Mouse (Mus musculus) liver, embryonic 14.5 days (tissue): Measurements from ENCODE around the gene Abcg1. TPM values are rescaled to one million over a fixed set of nuclear protein-coding genes. Genes with fewer than 3 reads are reported as not detected.

Source experiments
- ATAC-seq: fragments of 200-750 bp; cut with Nextera tagmentation; 2 replicates; pipeline ENCODE4 v1.8.0; 2017; ENCODE audit warnings: moderate number of reproducible peaks, mild to moderate bottlenecking, moderate library complexity; ENCODE audit not compliant: insufficient read depth
- DNase-seq, 3 experiments: peaks; one replicate each; pipeline ENCODE4 v3.0.0-alpha.2; 2012 to 2013; ENCODE audit warnings: low read depth in 3 of 3, low spot score in 3 of 3
- H3K27ac ChIP-seq: fragments of 300-500 bp; sonication (generic); 2 replicates; pipeline ENCODE4 v1.5.1; 2014; ENCODE audit warnings: moderate library complexity, mild to moderate bottlenecking, control low read depth, inconsistent platforms
- H3K27me3 ChIP-seq: fragments of 300-500 bp; sonication (generic); 2 replicates; pipeline ENCODE4 v1.6.1; 2014; ENCODE audit warnings: mild to moderate bottlenecking, low read length, moderate library complexity; ENCODE audit not compliant: control insufficient read depth, insufficient read depth
- H3K36me3 ChIP-seq: fragments of 300-500 bp; sonication (generic); replicated peaks from 2 replicates; pipeline ENCODE4 v1.6.1; 2014; ENCODE audit warnings: low read depth; ENCODE audit not compliant: control insufficient read depth, insufficient read depth
- H3K4me1 ChIP-seq, 2 experiments: fragments of 200-500 bp in 1 of 2; fragments of 300-500 bp in 1 of 2; sonication (generic) in 1 of 2; replicated peaks; 2 replicates each; pipeline ENCODE4 v1.6.1; 2012 to 2014; ENCODE audit warnings: antibody characterized with exemption in 1 of 2, inconsistent platforms in 1 of 2, low read length in 1 of 2; ENCODE audit not compliant: control insufficient read depth in 2 of 2, insufficient read depth in 2 of 2
- H3K4me2 ChIP-seq: fragments of 300-500 bp; sonication (generic); 2 replicates; pipeline ENCODE4 v1.6.1; 2014; ENCODE audit warnings: low read depth, mild to moderate bottlenecking, control low read depth, moderate library complexity
- H3K4me3 ChIP-seq, 2 experiments: fragments of 200-500 bp in 1 of 2; fragments of 300-500 bp in 1 of 2; sonication (generic) in 1 of 2; 2 replicates each; pipeline ENCODE4 v1.5.1; 2012 to 2014; ENCODE audit warnings: low read depth in 2 of 2, low read length in 2 of 2, mild to moderate bottlenecking in 2 of 2, control low read depth in 1 of 2, inconsistent platforms in 1 of 2, moderate library complexity in 1 of 2; ENCODE audit not compliant: insufficient read depth in 1 of 2
- H3K9ac ChIP-seq: fragments of 300-500 bp; sonication (generic); replicated peaks from 2 replicates; pipeline ENCODE4 v1.6.1; 2014; ENCODE audit warnings: mild to moderate bottlenecking, control low read depth, moderate library complexity
- H3K9me3 ChIP-seq: fragments of 300-500 bp; sonication (generic); 2 replicates; pipeline ENCODE4 v1.6.1; 2016; ENCODE audit warnings: low read length, mixed read lengths; ENCODE audit not compliant: control insufficient read depth
- CTCF ChIP-seq: IDR thresholded peaks from 2 replicates; pipeline ENCODE4 v1.5.1; 2016; ENCODE audit warnings: antibody characterized with exemption, low read depth, control low read depth
- EP300 ChIP-seq: IDR thresholded peaks from 2 replicates; pipeline ENCODE4 v1.6.1; 2016; ENCODE audit warnings: antibody characterized with exemption, low read depth
- WGBS: fragments of 180-500 bp; shearing (Covaris S2); extraction: QIAGEN DNeasy Blood & Tissue Kit; methylation state at CpG from one replicate; pipeline ENCODE4 v1.1.7; 2014; ENCODE audit not compliant: insufficient replicate concordance; 5-methylcytosine and 5-hydroxymethylcytosine counted together
- polyA plus RNA-seq, 2 experiments: library from polyadenylated mRNA; depleted of rRNA in 1 of 2; stranded (reverse) in 1 of 2; unstranded in 1 of 2; fragments of >200 nt; fragmentation: Nextera tagmentation in 1 of 2; extraction: Ambion mirVana in 1 of 2; gene quantifications; 2 replicates each; pipeline versions ENCODE4 v1.2.1 to v1.2.3; 2012 to 2014

Abcg1 gene
- polyA plus RNA-seq, 2 experiments = 1.6 to 6.1 TPM

GRCm38 (mm10) chr17:31133776-31134175 is 76.3 kb downstream of the Abcg1 start:
- Histone ChIP-seq H3K27ac (no peak overlapping the region), H3K36me3 (no peaks in the 10 kb centered on the region), H3K4me2 (no peak overlapping the region), H3K9me3 (no peaks in the 10 kb centered on the region), H3K27me3 (no peaks in the 10 kb centered on the region), H3K9ac (no peak overlapping the region), H3K4me1 (peaks cover 0 to 4% of the 10 kb centered on the region in 2 experiments; a peak in 1 of 4 replicates), H3K4me3 (no peak overlapping the region)
- ATAC-seq (peak; percentile 62; the same call in 1 of the 2 replicates), DNase-seq (peak; percentile 17 to 30 (median 28))
- no peak for TF ChIP-seq CTCF
- no peak for TF ChIP-seq EP300
- WGBS = 49% methylated on average over 15 of the region's 15 CpGs

- H3K9ac ChIP-seq = no peak overlapping the region
- no peaks in the 10 kb centered on the region for H3K36me3 ChIP-seq
- no peak overlapping the region for H3K27ac ChIP-seq
- 38% methylated on average over 6 of the region's 6 CpGs for WGBS
- no peak overlapping the region for H3K4me2 ChIP-seq
- no peaks in the 10 kb centered on the region for H3K27me3 ChIP-seq
- DNase-seq (no peak), ATAC-seq (no peak)
- H3K4me3 ChIP-seq = no peak overlapping the region
- no peak for TF ChIP-seq CTCF
- TF ChIP-seq EP300 = no peak
- H3K9me3 ChIP-seq = no peaks in the 10 kb centered on the region
- peaks cover 0 to 4% of the 10 kb centered on the region in 2 experiments; a peak in 1 of 4 replicates for H3K4me1 ChIP-seq
Measured at GRCm38 (mm10) chr17:31134913-31135312, 77.4 kb downstream of the Abcg1 start.

- DNase-seq (no peak), ATAC-seq (no peak)
- TF ChIP-seq CTCF (no peak), EP300 (no peak)
- Histone ChIP-seq H3K9me3 (no peaks in the 10 kb centered on the region), H3K9ac (no peak overlapping the region), H3K27ac (no peak overlapping the region), H3K27me3 (no peaks in the 10 kb centered on the region), H3K4me1 (peaks cover 0 to 4% of the 10 kb centered on the region in 2 experiments; a peak in 1 of 4 replicates), H3K4me2 (no peak overlapping the region), H3K4me3 (no peak overlapping the region), H3K36me3 (no peaks in the 10 kb centered on the region)
- WGBS = 31% methylated on average over 3 of the region's 3 CpGs
Measured at GRCm38 (mm10) chr17:31136291-31136690, 78.8 kb downstream of the Abcg1 start.

DNA sequence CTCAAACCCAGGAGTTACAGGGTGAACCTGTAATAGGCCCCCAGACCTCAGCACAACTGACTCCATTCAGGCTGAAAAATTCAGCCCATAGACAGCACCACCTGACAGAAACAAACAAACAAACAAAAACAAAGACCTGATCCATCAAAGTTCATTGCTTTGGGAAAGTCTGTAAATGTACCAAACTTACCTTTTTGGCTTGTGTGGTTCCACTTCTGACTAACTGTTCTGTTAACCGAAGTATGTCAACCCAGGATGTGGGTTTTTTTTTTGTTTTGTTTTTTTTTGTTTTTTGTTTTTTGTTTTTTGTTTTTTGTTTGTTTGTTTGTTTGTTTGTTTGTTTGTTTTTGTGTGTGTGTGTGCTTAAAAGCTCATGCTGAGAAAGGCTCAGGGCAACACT is 79.3 kb downstream of the Abcg1 start:
- ATAC-seq = no peak
- TF ChIP-seq EP300 = no peak
- no peak for TF ChIP-seq CTCF
- WGBS = 51% methylated on average over 1 of the region's 1 CpGs

DNA sequence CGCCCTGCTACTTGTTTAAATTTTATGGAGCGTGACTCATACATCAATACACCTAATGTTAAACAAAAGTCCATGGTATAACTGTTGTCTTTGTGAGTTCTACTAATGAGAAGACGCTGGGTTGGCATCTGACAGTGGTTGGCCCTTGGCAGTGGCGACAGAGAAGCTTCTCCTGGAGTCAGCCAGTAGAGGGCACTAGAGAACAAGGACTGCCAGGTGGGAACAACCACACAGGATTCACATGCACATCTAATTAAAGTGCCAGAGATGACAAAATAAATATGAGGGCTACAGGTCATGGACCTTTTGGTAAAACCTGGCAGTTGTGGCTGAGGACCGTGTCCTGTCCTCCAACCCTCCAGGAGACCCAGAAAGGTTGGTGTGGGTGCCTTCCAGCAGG is 80.9 kb downstream of the Abcg1 start:
- Histone ChIP-seq H3K4me3 (no peak overlapping the region), H3K36me3 (no peaks in the 10 kb centered on the region), H3K27ac (no peak overlapping the region), H3K27me3 (no peaks in the 10 kb centered on the region), H3K9ac (no peak overlapping the region), H3K4me2 (no peak overlapping the region), H3K9me3 (no peaks in the 10 kb centered on the region), H3K4me1 (peaks cover 0 to 4% of the 10 kb centered on the region in 2 experiments; a peak in 1 of 4 replicates)
- 13% methylated on average over 5 of the region's 5 CpGs for WGBS
- DNase-seq = peak in 2 of 3 experiments; percentile 40 to 43
- no peak for ATAC-seq
- TF ChIP-seq CTCF (peak; percentile 86), EP300 (no peak)

More for the DNA sequence above, 79.3 kb downstream of the Abcg1 start:
- Histone ChIP-seq H3K27me3 (no peaks in the 10 kb centered on the region), H3K4me1 (peaks cover 0 to 4% of the 10 kb centered on the region in 2 experiments; a peak in 1 of 4 replicates), H3K9ac (no peak overlapping the region), H3K36me3 (no peaks in the 10 kb centered on the region), H3K4me3 (no peak overlapping the region), H3K9me3 (no peaks in the 10 kb centered on the region), H3K4me2 (no peak overlapping the region), H3K27ac (no peak overlapping the region)
- DNase-seq = no peak
